Mouse (Mus musculus): Measurements from ENCODE around the gene Filip1l.

DNA sequence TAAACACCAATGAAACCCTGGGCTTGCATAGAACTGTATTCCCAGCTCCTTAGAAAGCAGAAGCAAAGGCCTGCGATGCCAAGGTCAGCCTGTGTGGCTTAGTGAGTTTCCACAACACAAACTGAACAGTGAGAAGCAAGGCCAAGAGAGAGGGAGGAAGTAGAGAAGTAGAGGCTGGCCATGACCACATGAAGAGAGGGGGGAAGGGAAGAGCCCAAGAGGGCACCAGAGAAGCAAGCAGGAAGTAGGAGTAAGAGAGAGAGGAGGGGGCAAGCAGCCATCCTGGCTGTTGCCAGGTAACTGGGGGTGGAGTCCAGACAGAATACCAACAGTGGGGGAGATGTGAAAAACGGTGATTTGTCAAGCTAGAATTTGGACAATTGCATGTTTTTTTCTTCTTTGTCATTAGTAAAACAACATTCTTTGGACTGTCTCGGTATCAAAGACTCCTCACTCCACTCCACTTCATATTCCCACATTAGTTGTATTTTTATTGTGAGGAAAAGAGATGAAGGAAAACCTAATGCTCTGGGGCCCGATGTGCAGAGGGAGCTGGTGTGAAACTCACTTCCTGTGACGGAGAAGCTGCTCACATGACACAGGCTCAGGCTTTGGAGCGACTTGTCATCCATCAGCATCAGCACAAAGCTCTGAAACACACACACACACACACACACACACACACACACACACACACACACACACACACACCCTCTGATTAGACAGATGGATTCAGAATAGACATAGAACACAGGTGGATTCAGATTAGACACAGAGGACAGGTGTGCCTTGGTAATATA, 70.3 kb downstream of the Filip1l start:
- TF ChIP-seq POLR2A (IDR thresholded peaks at IDR 0.05; ENCODE audit: low read depth, low read length), result no peak
- TF ChIP-seq CTCF (IDR thresholded peaks at IDR 0.05; ENCODE audit: borderline replicate concordance, insufficient read depth, low read length), result no peak
